Mouse (Mus musculus): ENCODE measurements at regions not wholly inside any gene's neighbourhood (a gene's known extent, or its start where the extent isn't known, plus 50 kb on each side); places are given as distances from the start of the nearest gene placed in this dataset.

DNA sequence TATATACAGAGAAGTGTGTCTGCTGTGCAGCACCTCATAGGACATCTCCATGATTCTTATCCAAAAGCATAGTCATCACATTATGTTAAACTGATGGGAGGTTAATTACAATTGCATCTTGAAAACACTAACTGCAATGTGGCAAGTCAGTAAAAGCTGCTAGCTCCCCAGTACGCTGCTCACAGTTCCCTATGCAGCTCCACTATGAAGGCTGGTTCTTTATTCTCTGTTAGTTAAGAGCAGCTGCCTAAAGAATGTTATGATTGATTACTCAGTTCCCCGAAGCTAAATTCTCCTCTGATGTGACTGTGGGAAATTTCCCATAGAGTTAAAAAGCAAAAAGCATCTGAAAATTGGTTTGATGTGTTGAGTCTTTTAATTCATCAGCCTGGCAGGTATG is 144.1 kb downstream of the Gpr37 start:
- Histone ChIP-seq H3K27ac (ENCODE audit: low read depth, low read length) (no peak overlapping the region), H3K36me3 (ENCODE audit: control insufficient read depth, insufficient read depth, low read length) (no peaks in the 10 kb centered on the region), H3K27me3 (replicated peaks; ENCODE audit: control insufficient read depth, insufficient read depth, low read length) (no peaks in the 10 kb centered on the region), H3K4me2 (ENCODE audit: low read length) (no peak overlapping the region), H3K9me3 (ENCODE audit: control insufficient read depth, low read length) (no peaks in the 10 kb centered on the region), H3K4me3 (ENCODE audit: low read length) (no peak overlapping the region), H3K9ac (ENCODE audit: low read depth, low read length) (no peak overlapping the region), H3K4me1 (ENCODE audit: control insufficient read depth, insufficient read depth, low read depth, low read length) (no peaks in the 10 kb centered on the region)
- WGBS = 54% methylated on average over 2 of the region's 2 CpGs
- ATAC-seq = peak; percentile 65; the same call in 1 of the 2 replicates

Measured in hindbrain, embryonic 16.5 days (tissue).